Mouse (Mus musculus) CH12.LX (cell line): ENCODE data around the gene Thsd4. TPM values are rescaled to one million over a fixed set of nuclear protein-coding genes. Genes with fewer than 3 reads are reported as not detected.

Experiments used
- DNase-seq: peaks from one replicate; pipeline ENCODE4 v3.0.0-alpha.2; 2013; ENCODE audit errors: extremely low read depth
- H3K27ac ChIP-seq: 2 replicates; pipeline ENCODE4 v1.5.1; 2012; ENCODE audit warnings: low read depth, mild to moderate bottlenecking, control low read depth, moderate library complexity; ENCODE audit not compliant: insufficient read depth
- H3K27me3 ChIP-seq: replicated peaks from 2 replicates; pipeline ENCODE3; 2012; ENCODE audit warnings: inconsistent platforms
- H3K36me3 ChIP-seq, 2 experiments: replicated peaks in 1 of 2; 2 replicates each; pipeline versions ENCODE3 to v1.6.1; 2012; ENCODE audit warnings: inconsistent platforms in 1 of 2, low read length in 1 of 2, mild to moderate bottlenecking in 1 of 2, mixed read lengths in 1 of 2, moderate library complexity in 1 of 2; ENCODE audit not compliant: control insufficient read depth in 1 of 2, insufficient read depth in 1 of 2
- H3K4me1 ChIP-seq, 2 experiments: 2 replicates each; pipeline ENCODE4 v1.6.1; 2012; ENCODE audit warnings: inconsistent platforms in 1 of 2, moderate library complexity in 1 of 2; ENCODE audit not compliant: insufficient read depth in 2 of 2, control insufficient read depth in 1 of 2
- H3K4me2 ChIP-seq: 2 replicates; pipeline ENCODE4 v1.6.1; 2012; ENCODE audit warnings: low read depth, mild to moderate bottlenecking, control low read depth; ENCODE audit not compliant: poor library complexity, insufficient read depth, severe bottlenecking
- H3K4me3 ChIP-seq, 3 experiments: fragments of 150-350 bp in 1 of 3; sonication (generic) in 1 of 3; replicated peaks in 1 of 3; 2 replicates each; pipeline versions ENCODE3 to v1.5.1; 2011 to 2012; ENCODE audit warnings: low read depth in 2 of 3, low read length in 2 of 3, mild to moderate bottlenecking in 2 of 3, moderate library complexity in 2 of 3, control low read depth in 1 of 3, improper control_type of control experiment in 1 of 3, inconsistent platforms in 1 of 3, mixed read lengths in 1 of 3; ENCODE audit not compliant: poor library complexity in 1 of 3
- H3K79me2 ChIP-seq: replicated peaks from 2 replicates; pipeline ENCODE4 v1.6.1; 2012; ENCODE audit warnings: mild to moderate bottlenecking, moderate library complexity; ENCODE audit not compliant: control insufficient read depth, poor library complexity, insufficient read depth, severe bottlenecking; ENCODE audit errors: extremely low read depth
- H3K9ac ChIP-seq: 2 replicates; pipeline ENCODE4 v1.6.1; 2012; ENCODE audit warnings: low read depth, mild to moderate bottlenecking, control low read depth, moderate library complexity; ENCODE audit not compliant: insufficient read depth
- H3K9me3 ChIP-seq: replicated peaks from 2 replicates; pipeline ENCODE3; 2012; ENCODE audit warnings: low read length, inconsistent platforms, mixed read lengths
- BHLHE40 ChIP-seq: IDR thresholded peaks from 2 replicates; pipeline ENCODE4 v1.6.1; 2011; ENCODE audit warnings: mild to moderate bottlenecking, low read depth, low read length, improper control_type of control experiment
- E2F4 ChIP-seq: IDR thresholded peaks from 2 replicates; pipeline ENCODE4 v1.6.1; 2011; ENCODE audit warnings: low read depth, low read length, improper control_type of control experiment; ENCODE audit not compliant: insufficient replicate concordance
- ELF1 ChIP-seq: IDR thresholded peaks from 2 replicates; pipeline ENCODE4 v1.6.1; 2014; ENCODE audit warnings: low read depth, mild to moderate bottlenecking, inconsistent platforms, low read length, improper control_type of control experiment
- EP300 ChIP-seq: IDR thresholded peaks from 2 replicates; pipeline ENCODE4 v1.6.1; 2011; ENCODE audit warnings: low read length, improper control_type of control experiment
- ETS1 ChIP-seq: conservative IDR thresholded peaks from 2 replicates; pipeline ENCODE4 v1.6.1; 2012; ENCODE audit warnings: low read depth, mild to moderate bottlenecking, inconsistent platforms, low read length, improper control_type of control experiment, moderate library complexity
- GABPA ChIP-seq: IDR thresholded peaks from 2 replicates; pipeline ENCODE4 v1.6.1; 2012; ENCODE audit warnings: low read depth, low read length, improper control_type of control experiment, inconsistent platforms; ENCODE audit not compliant: insufficient replicate concordance
- IRF4 ChIP-seq: IDR thresholded peaks from 2 replicates; pipeline ENCODE4 v1.6.1; 2014; ENCODE audit warnings: low read depth, mild to moderate bottlenecking, inconsistent platforms, low read length, improper control_type of control experiment
- JUN ChIP-seq: IDR thresholded peaks from 2 replicates; pipeline ENCODE4 v1.6.1; 2011; ENCODE audit warnings: low read depth, mild to moderate bottlenecking, low read length, improper control_type of control experiment, moderate library complexity; ENCODE audit not compliant: insufficient read depth
- KAT2A ChIP-seq: IDR thresholded peaks from 2 replicates; pipeline ENCODE4 v1.6.1; 2012; ENCODE audit warnings: low read length, improper control_type of control experiment, inconsistent platforms; ENCODE audit not compliant: insufficient replicate concordance
- MAFK ChIP-seq: IDR thresholded peaks from 2 replicates; pipeline ENCODE4 v1.6.1; 2011; ENCODE audit warnings: low read length, improper control_type of control experiment; ENCODE audit not compliant: insufficient replicate concordance
- MAZ ChIP-seq: IDR thresholded peaks from 2 replicates; pipeline ENCODE4 v1.6.1; 2012; ENCODE audit warnings: low read depth, mild to moderate bottlenecking, inconsistent platforms, low read length, improper control_type of control experiment, moderate library complexity
- MEF2A ChIP-seq: IDR thresholded peaks from 2 replicates; pipeline ENCODE4 v1.6.1; 2014; ENCODE audit warnings: low read depth, mild to moderate bottlenecking, inconsistent platforms, low read length, improper control_type of control experiment, borderline replicate concordance
- MXI1 ChIP-seq: IDR thresholded peaks from 2 replicates; pipeline ENCODE4 v1.6.1; 2011; ENCODE audit warnings: mild to moderate bottlenecking, low read depth, low read length, improper control_type of control experiment
- NELFE ChIP-seq: IDR thresholded peaks from 2 replicates; pipeline ENCODE4 v1.6.1; 2011; ENCODE audit warnings: low read depth, low read length, improper control_type of control experiment
- NRF1 ChIP-seq: IDR thresholded peaks from 2 replicates; pipeline ENCODE4 v1.6.1; 2014; ENCODE audit warnings: low read depth, mild to moderate bottlenecking, inconsistent platforms, low read length, improper control_type of control experiment, moderate library complexity
- PAX5 ChIP-seq: IDR thresholded peaks from 2 replicates; pipeline ENCODE4 v1.6.1; 2012; ENCODE audit warnings: low read length, inconsistent platforms, mixed read lengths
- POLR2A ChIP-seq: IDR thresholded peaks from 2 replicates; pipeline ENCODE4 v1.6.1; 2011; ENCODE audit warnings: low read depth, mild to moderate bottlenecking, improper control_type of control experiment, low read length
- POLR2AphosphoS2 ChIP-seq: IDR thresholded peaks from 2 replicates; pipeline ENCODE4 v1.6.1; 2011; ENCODE audit warnings: low read depth, low read length, improper control_type of control experiment
- RCOR1 ChIP-seq: conservative IDR thresholded peaks from 2 replicates; pipeline ENCODE4 v1.6.1; 2012; ENCODE audit warnings: low read depth, mild to moderate bottlenecking, inconsistent platforms, low read length, improper control_type of control experiment
- SIN3A ChIP-seq: IDR thresholded peaks from 2 replicates; pipeline ENCODE4 v1.6.1; 2012; ENCODE audit warnings: low read length, improper control_type of control experiment, inconsistent platforms
- SMC3 ChIP-seq: IDR thresholded peaks from 2 replicates; pipeline ENCODE4 v1.6.1; 2011; ENCODE audit warnings: low read depth, low read length, improper control_type of control experiment
- UBTF ChIP-seq: IDR thresholded peaks from 2 replicates; pipeline ENCODE4 v1.6.1; 2012; ENCODE audit warnings: low read depth, mild to moderate bottlenecking, inconsistent platforms, low read length, improper control_type of control experiment, moderate library complexity
- ZMIZ1 ChIP-seq: IDR thresholded peaks from 2 replicates; pipeline ENCODE4 v1.6.1; 2012; ENCODE audit warnings: low read depth, mild to moderate bottlenecking, inconsistent platforms, low read length, improper control_type of control experiment
- ZNF384 ChIP-seq: IDR thresholded peaks from 2 replicates; pipeline ENCODE4 v1.6.1; 2012; ENCODE audit warnings: low read depth, low read length, improper control_type of control experiment, inconsistent platforms
- dilution Hi-C: fragments of 300-500 bp; cut with MboI; formaldehyde crosslinking; loops from 2 replicates; pipeline ENCODE4 v1.14.3; 2020; ENCODE audit warnings: low sequenced_read_pairs; ENCODE audit not compliant: extremely low pct_unique_long_range_greater_than_20kb, extremely low pct_ligation_motif_present
- in situ Hi-C: fragments of 300-500 bp; cut with MboI; formaldehyde crosslinking; loops from 3 replicates; pipeline ENCODE4 v1.14.3; 2019; ENCODE audit warnings: low sequenced_read_pairs, low pct_ligation_motif_present, low pct_unique_long_range_greater_than_20kb, mixed read lengths
- polyA plus RNA-seq: library from polyadenylated mRNA; unstranded; fragments of >175 nt; gene quantifications from 2 replicates; pipeline ENCODE4 v1.2.1, GENCODE M21; 2012; ENCODE audit warnings: low read depth; ENCODE audit not compliant: insufficient read length
- total RNA-seq, 2 experiments: library from RNA; depleted of rRNA; stranded (reverse); fragments of 300-350 nt in 1 of 2; fragments of >200 nt in 1 of 2; gene quantifications; 2 replicates each; pipeline ENCODE4 v1.2.3; 2012 to 2014

The Thsd4 gene
- total and polyA plus RNA-seq, 3 experiments: not detected

DNA sequence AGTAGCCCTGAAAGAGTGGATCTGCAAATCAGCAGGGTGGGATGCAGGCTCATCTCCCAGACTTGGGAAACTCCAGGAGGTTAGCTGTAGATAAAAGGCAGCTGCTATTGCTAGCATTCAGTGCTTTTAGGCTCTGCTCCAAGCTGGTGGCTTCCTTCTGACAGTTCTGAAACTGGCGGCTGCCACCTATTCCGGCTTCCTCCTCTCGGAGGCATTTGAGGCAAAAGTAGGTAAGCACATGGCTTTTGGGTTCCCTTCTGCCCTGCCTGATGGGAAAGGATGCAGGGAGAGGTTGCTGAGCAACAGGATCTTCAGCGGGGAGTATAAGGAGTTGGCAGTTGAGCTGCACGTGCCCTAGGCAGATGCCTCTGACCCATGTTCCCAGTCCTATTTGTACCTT, 65.2 kb downstream of the Thsd4 start:
- peaks cover 6 to 35% of the 10 kb centered on the region in 2 experiments; a peak in 3 of 4 replicates for H3K4me1 ChIP-seq
- H3K27me3 ChIP-seq: no peaks in the 10 kb centered on the region
- DNase-seq: no peak
- dilution Hi-C loops (no loop called here), in situ Hi-C loops (no loop called here)
- H3K9me3 ChIP-seq: no peaks in the 10 kb centered on the region
- no peak for TF ChIP-seq ETS1
- no peak for TF ChIP-seq POLR2AphosphoS2
- no peak for TF ChIP-seq IRF4
- no peak for TF ChIP-seq UBTF
- no peak for TF ChIP-seq JUN
- no peak for TF ChIP-seq ELF1
- TF ChIP-seq PAX5: no peak
- no peak overlapping the region for H3K4me2 ChIP-seq
- no peaks in the 10 kb centered on the region for H3K79me2 ChIP-seq
- no peaks in the 10 kb centered on the region for H3K36me3 ChIP-seq
- H3K9ac ChIP-seq: no peak overlapping the region
- H3K27ac ChIP-seq: no peak overlapping the region
- H3K4me3 ChIP-seq: no peak overlapping the region

DNA sequence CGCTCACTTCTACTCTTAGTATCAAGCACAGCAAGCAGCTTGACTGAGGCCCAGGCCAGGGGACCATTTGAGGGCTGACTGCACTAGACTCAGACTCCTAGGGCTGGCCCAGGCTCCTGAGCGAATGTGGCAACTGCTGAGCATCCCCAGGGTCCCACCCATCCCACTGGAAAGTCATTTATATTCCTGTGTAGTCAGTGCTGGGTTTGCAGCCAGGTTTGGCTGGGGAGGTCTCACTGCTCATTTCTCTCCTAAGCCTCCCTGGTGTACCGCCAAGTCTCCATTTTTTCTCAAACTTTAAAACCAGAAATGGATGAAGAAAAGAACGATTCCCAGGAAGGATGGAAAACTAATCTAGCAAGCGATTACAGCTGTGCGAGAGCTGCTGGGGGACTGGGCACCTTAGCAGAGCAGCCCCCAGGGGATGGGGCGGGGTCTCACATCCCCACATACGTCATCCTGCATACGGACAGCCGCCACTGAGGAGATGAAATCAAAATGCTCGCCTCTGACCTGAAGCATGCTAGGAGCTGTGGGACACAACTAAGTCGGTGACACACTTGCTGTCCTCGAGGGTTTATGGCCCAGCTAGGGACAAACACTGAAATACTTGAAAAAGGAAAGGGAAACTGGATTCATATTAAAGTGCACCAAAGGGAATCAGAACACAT, 67.3 kb downstream of the Thsd4 start:
- no peak for DNase-seq
- no peak overlapping the region for H3K9ac ChIP-seq
- no peak for TF ChIP-seq POLR2A
- TF ChIP-seq NRF1: no peak
- TF ChIP-seq ZNF384: no peak
- no peak for TF ChIP-seq EP300
- TF ChIP-seq MXI1: no peak
- TF ChIP-seq BHLHE40: no peak
- TF ChIP-seq POLR2AphosphoS2: no peak
- no peak for TF ChIP-seq ZMIZ1
- no peak for TF ChIP-seq JUN
- no peak for TF ChIP-seq MAFK
- no peak for TF ChIP-seq E2F4
- no peak for TF ChIP-seq GABPA
- no peak for TF ChIP-seq KAT2A
- TF ChIP-seq SIN3A: no peak
- no peak for TF ChIP-seq SMC3
- TF ChIP-seq RCOR1: no peak
- no peak for TF ChIP-seq MEF2A
- no peak for TF ChIP-seq MAZ
- TF ChIP-seq UBTF: no peak
- no peak for TF ChIP-seq NELFE
- H3K4me2 ChIP-seq: no peak overlapping the region
- no peaks in the 10 kb centered on the region for H3K36me3 ChIP-seq
- H3K9me3 ChIP-seq: no peaks in the 10 kb centered on the region
- no peak overlapping the region for H3K27ac ChIP-seq
- in situ Hi-C loops: no loop called here
- H3K79me2 ChIP-seq: no peaks in the 10 kb centered on the region
- H3K4me3 ChIP-seq: no peak overlapping the region
- H3K4me1 ChIP-seq: peaks cover 0 to 29% of the 10 kb centered on the region in 2 experiments; a peak in 3 of 4 replicates
- no peaks in the 10 kb centered on the region for H3K27me3 ChIP-seq
- dilution Hi-C loops: no loop called here
